Mouse (Mus musculus) thymus, adult 2 months (tissue): ENCODE measurements around the gene Lrsam1.

ENCODE experiments used
- CTCF ChIP-seq: fragments of 200-500 bp; IDR thresholded peaks from 2 replicates; pipeline ENCODE4 v1.5.1; 2012; ENCODE audit warnings: mild to moderate bottlenecking, control low read depth, low read length, moderate library complexity, borderline replicate concordance; ENCODE audit not compliant: control insufficient read depth, poor library complexity, insufficient read depth; ENCODE audit errors: extremely low read depth
- POLR2A ChIP-seq: fragments of 200-500 bp; IDR thresholded peaks from 2 replicates; pipeline ENCODE4 v1.6.1; 2012; ENCODE audit warnings: mild to moderate bottlenecking, low read length, control low read depth, moderate library complexity; ENCODE audit not compliant: control insufficient read depth, poor library complexity, insufficient read depth; ENCODE audit errors: extremely low read depth

DNA sequence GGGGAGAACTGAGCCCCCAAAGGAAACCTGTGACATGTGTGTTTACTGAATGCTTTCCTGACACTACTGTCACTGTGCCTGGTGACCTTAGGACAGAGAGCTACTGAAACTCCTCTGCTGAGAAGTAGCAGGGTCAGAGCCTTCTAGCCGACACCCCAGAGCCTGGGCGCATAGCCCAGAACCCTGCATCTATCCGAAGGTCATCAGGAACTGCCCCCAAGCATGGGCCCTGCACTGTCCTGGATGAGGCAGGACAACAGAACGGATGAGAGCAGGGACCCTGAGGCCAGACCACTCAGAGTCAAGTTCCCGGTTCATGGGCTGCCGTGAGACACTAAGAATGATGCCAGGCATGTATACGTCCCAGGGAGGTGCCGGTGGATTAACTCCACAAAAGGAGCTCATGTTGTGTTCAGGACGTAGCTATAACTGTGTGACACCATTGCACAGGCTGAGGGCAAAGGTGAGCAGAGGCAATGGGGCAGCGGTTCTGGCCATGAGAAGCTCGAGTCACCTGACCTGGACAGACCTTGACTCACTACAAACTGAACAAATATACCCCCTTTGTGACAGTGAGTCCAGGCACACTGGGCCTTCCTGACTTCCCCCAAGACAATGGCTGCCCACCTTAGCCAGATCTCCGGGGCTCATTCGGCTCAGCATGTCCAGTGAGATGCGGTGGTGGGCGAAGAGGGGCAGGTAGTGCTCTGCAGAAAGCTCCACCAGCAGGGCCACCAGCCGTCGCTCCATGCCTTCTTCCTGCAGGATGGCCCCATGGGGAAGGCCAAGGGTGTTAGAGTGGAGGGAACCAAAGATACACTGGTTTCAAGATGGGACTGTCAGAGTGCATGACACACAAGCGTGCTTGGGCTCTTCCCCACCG is 32.2 kb downstream of the Lrsam1 start:
- no peak for TF ChIP-seq POLR2A
- no peak for TF ChIP-seq CTCF
